Mouse (Mus musculus) stomach, embryonic 14.5 days (tissue): Measurements from ENCODE around the gene Pde9a. TPM values are rescaled to one million over a fixed set of nuclear protein-coding genes. Genes with fewer than 3 reads are reported as not detected.

Experiments used
- ATAC-seq: fragments of 200-750 bp; cut with Nextera tagmentation; 2 replicates; pipeline ENCODE4 v1.8.0; 2017; ENCODE audit warnings: low read depth, moderate TSS enrichment; ENCODE audit not compliant: insufficient number of reproducible peaks, insufficient read depth, low FRiP score
- H3K27ac ChIP-seq: fragments of 300-500 bp; sonication (generic); 2 replicates; pipeline ENCODE4 v1.5.1; 2014; ENCODE audit warnings: mild to moderate bottlenecking, low read length, moderate library complexity, mixed read lengths
- H3K27me3 ChIP-seq: fragments of 300-500 bp; sonication (generic); 2 replicates; pipeline ENCODE4 v1.6.1; 2014; ENCODE audit warnings: low read length, control low read depth, mixed read lengths; ENCODE audit not compliant: control insufficient read depth, insufficient read depth
- H3K36me3 ChIP-seq: fragments of 300-500 bp; sonication (generic); 2 replicates; pipeline ENCODE4 v1.6.1; 2014; ENCODE audit warnings: mild to moderate bottlenecking, control low read depth, low read length, moderate library complexity, mixed read lengths; ENCODE audit not compliant: control insufficient read depth, insufficient read depth
- H3K4me1 ChIP-seq: fragments of 300-500 bp; sonication (generic); 2 replicates; pipeline ENCODE4 v1.6.1; 2014; ENCODE audit warnings: low read length, control low read depth, mixed read lengths; ENCODE audit not compliant: control insufficient read depth, insufficient read depth
- H3K4me2 ChIP-seq: fragments of 300-500 bp; sonication (generic); replicated peaks from 2 replicates; pipeline ENCODE4 v1.6.1; 2014; ENCODE audit warnings: low read depth, low read length, control low read depth
- H3K4me3 ChIP-seq: fragments of 300-500 bp; sonication (generic); 2 replicates; pipeline ENCODE4 v1.5.1; 2014; ENCODE audit warnings: low read depth, low read length, control low read depth
- H3K9ac ChIP-seq: fragments of 300-500 bp; sonication (generic); replicated peaks from 2 replicates; pipeline ENCODE4 v1.6.1; 2014; ENCODE audit warnings: low read depth, mild to moderate bottlenecking, control low read depth, low read length, moderate library complexity, mixed read lengths
- H3K9me3 ChIP-seq: fragments of 300-500 bp; sonication (generic); 2 replicates; pipeline ENCODE4 v1.6.1; 2016; ENCODE audit warnings: low read depth, low read length, control low read depth; ENCODE audit not compliant: control insufficient read depth
- WGBS: fragments of 180-500 bp; shearing (Covaris S2); extraction: QIAGEN DNeasy Blood & Tissue Kit; methylation state at CpG from one replicate; pipeline ENCODE4 v1.1.7; 2014; 5-methylcytosine and 5-hydroxymethylcytosine counted together
- polyA plus RNA-seq: library from polyadenylated mRNA; unstranded; fragments of >200 nt; fragmentation: Nextera tagmentation; extraction: Ambion mirVana; gene quantifications from 2 replicates; pipeline ENCODE4 v1.2.1, GENCODE M21; 2014

The Pde9a gene
- polyA plus RNA-seq, 1 experiment from 2014 or later = 42.8 TPM

- H3K36me3 ChIP-seq = peaks cover 20% of the 10 kb centered on the region
- no peak for ATAC-seq
- 81% methylated on average over 5 of the region's 5 CpGs for WGBS
Observed at GRCm38 (mm10) chr17:31470766-31471418, 84.9 kb downstream of the Pde9a start.

DNA sequence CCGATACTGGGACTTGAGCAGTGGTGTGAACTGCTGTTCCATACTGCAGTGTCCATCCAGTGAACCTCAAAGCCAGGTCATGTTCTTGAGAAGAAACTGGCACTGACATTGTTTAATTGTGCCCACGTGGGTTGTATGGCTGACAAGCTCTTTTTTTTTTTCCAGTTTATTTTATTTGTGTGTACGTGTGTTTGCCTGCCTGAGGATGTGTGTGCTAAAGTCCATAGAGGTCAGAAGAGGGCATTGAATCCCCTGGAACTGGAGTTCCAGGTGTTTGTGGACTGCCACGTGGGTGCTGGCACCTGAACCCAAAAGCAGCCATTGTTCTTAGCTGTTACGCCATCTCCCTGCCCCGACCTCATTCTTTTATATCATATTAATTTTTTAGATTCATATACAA, 88.4 kb downstream of the Pde9a start:
- peaks cover 10% of the 10 kb centered on the region for H3K36me3 ChIP-seq
- no peak for ATAC-seq
- no peaks in the 10 kb centered on the region for H3K9me3 ChIP-seq
- H3K4me1 ChIP-seq = 0 out of 2 replicates have a peak, but pooled peaks cover 4% of the 10 kb centered on the region
- no peak overlapping the region for H3K4me3 ChIP-seq
- H3K27me3 ChIP-seq = no peaks in the 10 kb centered on the region
- H3K27ac ChIP-seq = no peak overlapping the region
- H3K4me2 ChIP-seq = no peak overlapping the region
- WGBS = 71% methylated on average over 6 of the region's 6 CpGs
- H3K9ac ChIP-seq = no peak overlapping the region

More at GRCm38 (mm10) chr17:31470766-31471418, 84.9 kb downstream of the Pde9a start:
- H3K9me3 ChIP-seq = no peaks in the 10 kb centered on the region
- no peak overlapping the region for H3K4me2 ChIP-seq
- no peak overlapping the region for H3K27ac ChIP-seq
- no peak overlapping the region for H3K9ac ChIP-seq
- H3K4me3 ChIP-seq = no peak overlapping the region
- H3K27me3 ChIP-seq = no peaks in the 10 kb centered on the region
- no peaks in the 10 kb centered on the region for H3K4me1 ChIP-seq

DNA sequence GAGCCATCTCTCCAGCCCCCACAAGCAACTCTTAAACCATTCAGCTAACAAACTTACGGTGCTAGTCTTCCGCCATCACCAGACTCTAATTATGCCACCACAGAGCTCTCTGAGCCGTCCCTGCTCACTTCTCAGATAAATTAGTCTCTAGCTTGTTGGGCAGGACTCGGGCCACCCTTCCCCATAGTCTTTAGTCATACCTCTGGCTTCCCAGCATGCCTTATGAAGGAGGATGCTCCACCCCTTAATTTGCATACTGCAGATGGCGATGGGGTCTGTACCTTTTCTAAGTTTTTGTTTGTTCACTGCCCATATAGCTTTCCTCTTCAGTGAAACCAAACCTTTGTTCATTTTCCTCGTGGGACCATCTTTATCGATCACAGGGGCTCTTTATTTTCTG, 92.6 kb downstream of the Pde9a start:
- no peak for ATAC-seq
- no peak overlapping the region for H3K9ac ChIP-seq
- H3K9me3 ChIP-seq = no peaks in the 10 kb centered on the region
- no peak overlapping the region for H3K27ac ChIP-seq
- no peaks in the 10 kb centered on the region for H3K27me3 ChIP-seq
- 71% methylated on average over 7 of the region's 7 CpGs for WGBS
- 0 out of 2 replicates have a peak, but pooled peaks cover 4% of the 10 kb centered on the region for H3K4me1 ChIP-seq
- H3K4me2 ChIP-seq = no peak overlapping the region
- no peak overlapping the region for H3K4me3 ChIP-seq
- H3K36me3 ChIP-seq = no peaks in the 10 kb centered on the region

DNA sequence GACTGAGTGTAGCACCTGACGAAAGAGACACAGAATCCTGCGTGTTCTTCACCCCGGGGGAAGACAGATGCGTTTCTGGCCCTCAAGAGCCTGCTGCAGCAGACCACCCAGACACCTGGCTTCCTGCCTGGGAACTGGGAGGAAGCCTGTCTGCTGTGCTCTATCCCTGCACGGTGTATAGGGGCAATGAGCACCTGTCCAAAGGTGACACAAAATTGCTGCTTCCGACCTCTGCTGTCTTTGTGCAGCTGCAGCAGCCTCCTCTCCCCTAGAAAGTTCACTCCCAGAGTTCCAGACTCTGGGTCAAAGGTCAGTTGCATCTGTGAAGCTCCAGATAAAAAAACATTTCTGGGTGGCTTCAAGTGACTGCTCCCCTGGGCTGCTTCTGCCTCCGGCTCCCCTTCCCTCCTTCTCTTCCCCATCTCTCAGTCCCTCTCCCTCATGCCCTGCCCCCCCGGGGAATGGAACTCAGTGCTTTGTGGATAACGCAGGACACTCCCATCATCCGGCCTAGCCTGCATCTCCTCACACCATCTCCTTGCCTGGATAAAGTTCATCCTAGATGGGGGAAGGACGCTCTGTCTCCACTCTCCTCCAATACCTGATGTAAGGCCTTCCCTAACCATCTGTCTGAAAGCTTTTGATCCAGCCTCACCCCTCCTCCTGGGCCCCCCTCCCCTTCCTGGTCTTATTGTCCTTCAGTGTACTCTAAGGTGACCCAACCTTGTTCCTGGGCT, 93.3 kb downstream of the Pde9a start:
- Histone ChIP-seq H3K27me3 (no peaks in the 10 kb centered on the region), H3K36me3 (no peaks in the 10 kb centered on the region), H3K9me3 (no peaks in the 10 kb centered on the region), H3K4me1 (0 out of 2 replicates have a peak, but pooled peaks cover 4% of the 10 kb centered on the region), H3K9ac (no peak overlapping the region), H3K27ac (0 out of 2 replicates have a peak overlapping the region, but pooled peaks have one; percentile 2), H3K4me3 (no peak overlapping the region), H3K4me2 (no peak overlapping the region)
- 37% methylated on average over 11 of the region's 11 CpGs for WGBS
- no peak for ATAC-seq

- H3K9ac ChIP-seq = no peak overlapping the region
- H3K27ac ChIP-seq = no peak overlapping the region; the same call in 1 of the 2 replicates
- H3K36me3 ChIP-seq = no peaks in the 10 kb centered on the region
- no peaks in the 10 kb centered on the region for H3K9me3 ChIP-seq
- H3K4me2 ChIP-seq = no peak overlapping the region
- no peak overlapping the region for H3K4me3 ChIP-seq
- 74% methylated on average over 10 of the region's 10 CpGs for WGBS
- no peaks in the 10 kb centered on the region for H3K4me1 ChIP-seq
- no peaks in the 10 kb centered on the region for H3K27me3 ChIP-seq
- no peak for ATAC-seq
Observed at GRCm38 (mm10) chr17:31486616-31487198, 100.7 kb downstream of the Pde9a start.

DNA sequence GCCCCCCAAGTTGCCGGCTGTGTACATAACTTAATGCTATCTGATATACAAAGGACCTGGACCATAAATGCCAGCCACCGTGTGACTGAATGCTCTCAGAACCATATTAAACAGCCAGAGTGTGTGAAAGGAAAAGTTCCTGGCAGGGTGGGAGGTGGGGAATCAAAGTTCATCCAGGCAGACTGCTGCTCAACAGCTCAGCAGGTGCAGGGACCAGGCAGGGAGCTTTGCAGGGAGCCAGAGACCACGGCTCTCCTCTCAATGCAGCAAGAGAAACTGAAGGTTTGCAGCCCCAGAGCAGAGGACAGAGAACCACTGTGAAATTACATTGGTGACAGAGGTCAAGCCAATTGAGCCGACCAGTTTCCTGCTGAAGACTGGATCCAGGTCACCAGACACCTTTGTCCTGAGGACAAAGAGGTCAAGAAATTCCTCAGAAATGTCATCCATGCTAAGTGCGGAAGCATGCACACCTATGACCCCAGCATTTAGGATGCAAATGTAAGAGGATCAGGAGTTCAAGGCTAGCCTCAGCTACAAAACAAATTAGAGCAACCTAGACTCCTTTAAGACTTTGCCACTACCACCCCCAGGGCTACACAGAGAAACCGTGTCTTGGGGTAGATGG, 101.5 kb downstream of the Pde9a start:
- Histone ChIP-seq H3K4me1 (no peaks in the 10 kb centered on the region), H3K27me3 (no peaks in the 10 kb centered on the region), H3K4me2 (no peak overlapping the region), H3K4me3 (no peak overlapping the region), H3K9ac (no peak overlapping the region), H3K27ac (peak overlapping the region; percentile 39; the same call in 1 of the 2 replicates), H3K9me3 (no peaks in the 10 kb centered on the region), H3K36me3 (no peaks in the 10 kb centered on the region)
- ATAC-seq = no peak
- WGBS = 31% methylated on average over 6 of the region's 6 CpGs

DNA sequence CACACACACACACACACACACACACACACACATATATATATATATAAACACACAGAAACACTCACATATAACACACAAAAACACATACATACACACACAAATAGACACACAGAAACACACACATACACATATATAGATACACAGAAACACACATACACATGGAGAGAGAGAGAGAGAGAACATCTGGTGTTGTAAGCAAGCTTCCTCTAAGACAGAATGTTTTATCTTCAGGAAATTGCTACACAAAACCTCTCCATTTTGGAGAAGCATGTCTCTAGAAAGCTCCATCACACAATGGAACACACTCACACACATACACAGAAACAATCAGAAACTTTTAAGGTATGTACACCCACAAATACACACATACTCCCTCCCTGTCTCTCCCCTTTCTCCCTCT, 105.3 kb downstream of the Pde9a start:
- Histone ChIP-seq H3K27me3 (no peaks in the 10 kb centered on the region), H3K27ac (no peak overlapping the region), H3K4me1 (no peaks in the 10 kb centered on the region), H3K4me2 (no peak overlapping the region), H3K9me3 (no peaks in the 10 kb centered on the region), H3K36me3 (peaks cover 7% of the 10 kb centered on the region), H3K4me3 (no peak overlapping the region), H3K9ac (no peak overlapping the region)
- ATAC-seq = no peak

DNA sequence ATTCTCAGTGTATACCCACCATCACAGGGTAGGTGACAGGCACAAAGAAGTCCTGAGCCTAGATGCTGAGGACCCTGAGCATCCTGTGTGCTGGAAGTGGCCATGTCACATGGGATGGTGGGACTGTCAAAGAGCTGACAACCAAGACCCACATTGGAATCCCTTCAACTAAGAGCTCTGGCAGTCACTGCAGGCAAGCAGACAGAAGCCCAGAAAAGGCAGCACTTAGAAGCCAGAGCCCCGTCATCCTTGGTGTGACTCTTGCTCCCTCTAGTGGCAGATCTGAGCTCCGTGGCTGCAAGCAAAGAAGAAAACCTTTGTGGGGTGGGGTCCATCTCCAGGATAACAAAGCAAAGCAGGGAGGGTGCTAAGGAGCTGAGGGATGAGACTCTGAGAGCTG, 106.4 kb downstream of the Pde9a start:
- ATAC-seq = no peak; the same call in 1 of the 2 replicates
- Histone ChIP-seq H3K4me3 (no peak overlapping the region), H3K4me2 (no peak overlapping the region), H3K9me3 (no peaks in the 10 kb centered on the region), H3K27ac (no peak overlapping the region), H3K36me3 (peaks cover 18% of the 10 kb centered on the region), H3K4me1 (no peaks in the 10 kb centered on the region), H3K9ac (no peak overlapping the region), H3K27me3 (no peaks in the 10 kb centered on the region)
- 0% methylated on average over 2 of the region's 2 CpGs for WGBS
